Mouse (Mus musculus): ENCODE measurements around the gene Tmem178.

- TF ChIP-seq CTCF (IDR thresholded peaks at IDR 0.05; ENCODE audit: borderline replicate concordance, insufficient read depth, low read depth, low read length) (no peak), POLR2A (IDR thresholded peaks at IDR 0.05; ENCODE audit: borderline replicate concordance, insufficient read depth, low read length) (no peak)
These were observed 99.9 kb downstream of the Tmem178 start for GRCm38 (mm10) chr17:81044356-81044755.
